Comparison of ENCODE assay signal across 12 mouse cellular contexts in the genomic region with DNA sequence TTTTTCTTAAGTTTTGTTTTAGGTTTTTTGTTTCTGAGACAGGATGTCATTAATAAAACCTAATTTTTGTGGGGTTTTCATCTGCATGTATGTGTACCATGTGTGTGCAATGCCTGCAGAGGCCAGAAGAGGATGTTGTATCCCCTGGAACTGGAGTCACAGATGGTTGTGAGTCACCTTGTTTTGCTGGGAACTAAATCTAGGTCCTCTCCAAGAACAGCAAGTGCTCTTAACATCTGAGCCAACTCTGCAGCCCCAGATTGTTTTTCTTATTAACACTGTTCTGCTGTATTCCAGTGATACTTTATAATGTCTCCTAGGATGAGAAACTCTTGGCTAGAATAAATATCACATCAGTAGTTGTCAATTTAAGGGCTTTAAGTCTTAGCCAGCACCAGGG.
"Had no signal": no experiment of that assay in that cellular context is flagged by ENCODE, and none has a peak within 500 bp of the region (broad histone marks: within the 10 kb centered on the region; RNA-seq: fewer than 3 reads in every experiment).

No protein-coding gene starts in this region.

- H3K4me3 ChIP-seq: limb, embryonic 12.5 days; liver, embryonic 13.5 days; lung, embryonic 15.5 days; midbrain, embryonic 13.5 days had no signal

- DNase-seq: kidney, adult 8-10 months; kidney, postnatal 25 days; liver; liver, embryonic 13.5 days; liver, postnatal 0 days; right cerebral cortex, adult 18-20 months; spleen, adult 18-20 months; thymus, adult 2 months; thymus, postnatal 25 days had no signal

- H3K27ac ChIP-seq: liver, embryonic 13.5 days; lung, embryonic 15.5 days; midbrain, embryonic 13.5 days had no signal
